Mouse (Mus musculus) cerebellum, postnatal 10 days (tissue): ENCODE data around the gene Dock6.
A peak's percentile ranks its signal among the peaks of the same experiment; 100 is the strongest.
"Not testable (repeated sequence)": the region's sequence is repeated elsewhere in the genome, so short reads cannot be mapped to it uniquely, and the experiment has no call there.

Experiments used
- DNase-seq, 2 experiments: peaks; one replicate each; pipeline ENCODE4 v3.0.0; 2021; ENCODE audit warnings: mixed read lengths in 2 of 2

Dock6 gene

DNA sequence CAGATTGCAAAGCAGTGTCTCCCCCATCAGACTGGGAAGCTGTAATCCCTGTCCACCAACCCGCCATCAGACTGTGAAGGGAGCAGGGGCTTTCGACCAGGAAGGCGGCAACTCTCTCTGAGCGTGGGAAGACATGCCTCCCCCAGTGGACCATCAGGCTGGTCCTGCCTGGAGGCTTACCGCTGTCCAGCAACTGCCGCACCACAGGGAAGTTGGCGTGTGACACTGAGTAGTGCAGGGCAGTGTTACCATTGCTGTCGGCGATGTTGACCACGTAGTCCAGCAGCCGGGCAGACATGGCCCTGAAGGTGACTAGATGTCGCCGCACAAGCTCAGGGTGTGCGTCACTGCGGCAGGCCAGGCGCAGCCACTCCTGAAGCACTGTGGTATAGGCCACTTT is 78.1 kb downstream of the Dock6 start:
- DNase-seq = peak; percentile 49 to 50

DNA sequence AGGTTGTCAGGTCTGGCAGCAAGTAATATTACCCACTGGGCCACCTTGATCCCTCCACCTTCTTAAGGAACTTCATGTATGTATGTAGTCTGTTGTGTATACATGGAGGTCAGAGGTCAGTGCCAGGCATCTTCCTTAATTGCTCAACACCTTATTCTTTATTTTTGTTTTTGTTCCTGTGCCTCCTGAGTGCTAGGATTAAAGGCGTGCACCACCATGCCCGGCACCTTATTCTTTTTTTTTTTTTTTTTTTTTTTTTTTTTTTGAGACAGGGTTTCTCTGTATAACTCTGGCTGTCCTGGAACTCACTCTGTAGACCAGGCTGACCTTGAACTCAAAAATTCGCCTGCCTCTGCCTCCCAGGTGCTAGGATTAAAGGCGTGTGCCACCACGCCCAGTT is 79.0 kb downstream of the Dock6 start:
- not testable (repeated sequence) for DNase-seq

DNA sequence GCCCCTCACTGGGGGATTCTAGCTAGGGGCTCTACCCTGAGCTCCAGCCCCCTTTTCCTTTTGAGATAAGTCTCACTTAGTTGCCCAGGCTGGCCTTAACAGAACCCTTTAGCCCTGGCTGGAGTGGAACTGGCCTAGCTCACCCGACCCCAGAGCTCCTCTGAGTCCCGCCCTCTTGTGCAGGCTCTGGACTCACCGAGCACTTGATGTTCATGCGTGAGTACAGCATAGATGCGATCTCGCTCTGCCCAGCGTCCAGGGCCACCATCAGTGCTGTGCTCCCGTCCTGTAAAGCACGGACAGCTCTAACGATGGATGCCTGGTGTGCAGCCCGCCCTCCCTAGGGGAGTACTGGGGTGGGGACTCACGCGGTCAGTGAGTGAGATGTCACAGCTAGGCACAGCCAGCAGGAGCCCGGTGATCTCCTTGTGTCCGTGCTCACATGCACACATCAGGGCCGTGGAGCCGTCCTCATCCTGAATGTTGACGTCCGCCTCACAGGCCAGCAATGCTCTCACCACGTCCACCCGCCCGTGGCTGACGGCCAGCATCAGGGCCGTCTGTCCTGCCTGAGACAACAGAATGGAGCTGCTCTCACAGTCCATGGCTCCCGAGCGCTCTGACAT is 82.8 kb downstream of the Dock6 start:
- DNase-seq = peak; percentile 58 to 67

DNA sequence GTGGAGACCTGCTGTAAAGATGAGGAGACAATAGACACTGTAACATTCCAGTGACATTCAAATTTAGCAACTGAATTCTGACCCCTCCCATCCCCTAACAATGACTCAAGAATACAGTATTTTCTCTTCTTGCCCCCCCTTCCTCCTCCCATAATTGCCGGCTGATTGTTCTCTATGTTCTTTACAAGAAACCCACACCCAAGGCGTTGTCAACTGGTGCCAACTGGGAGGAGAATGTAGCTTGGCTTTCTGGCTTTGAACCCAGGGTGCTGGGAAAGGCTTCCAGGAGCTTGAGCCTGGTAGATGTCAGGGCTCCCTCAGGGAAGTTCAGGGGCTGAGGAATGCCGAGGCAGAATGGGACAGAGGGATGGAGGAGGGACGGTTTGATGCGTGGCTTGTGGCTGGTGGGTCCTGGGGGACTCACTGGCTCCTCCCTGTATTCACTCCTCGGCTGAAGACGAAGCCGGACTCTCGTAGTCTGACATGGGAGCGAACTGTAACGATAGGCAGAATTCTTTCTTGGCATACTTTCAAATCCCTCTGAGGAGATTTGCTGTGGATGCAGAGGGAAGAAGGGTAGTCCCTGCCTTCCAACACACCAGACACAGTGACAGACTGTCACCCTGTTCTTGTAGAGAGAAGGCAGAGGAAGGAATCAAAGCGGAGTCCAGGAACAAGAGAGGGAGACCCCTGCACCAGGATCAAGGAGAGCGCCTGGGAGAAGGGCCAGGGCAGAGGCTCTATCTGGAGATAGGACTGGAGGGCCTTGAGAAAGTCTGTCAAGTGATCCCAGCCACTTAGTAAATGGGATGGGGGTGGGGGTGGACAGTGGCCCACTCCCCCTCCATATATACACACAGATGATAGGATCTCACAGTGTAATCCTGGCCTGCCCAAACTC is 83.7 kb downstream of the Dock6 start:
- peak; percentile 54 to 64 for DNase-seq

DNA sequence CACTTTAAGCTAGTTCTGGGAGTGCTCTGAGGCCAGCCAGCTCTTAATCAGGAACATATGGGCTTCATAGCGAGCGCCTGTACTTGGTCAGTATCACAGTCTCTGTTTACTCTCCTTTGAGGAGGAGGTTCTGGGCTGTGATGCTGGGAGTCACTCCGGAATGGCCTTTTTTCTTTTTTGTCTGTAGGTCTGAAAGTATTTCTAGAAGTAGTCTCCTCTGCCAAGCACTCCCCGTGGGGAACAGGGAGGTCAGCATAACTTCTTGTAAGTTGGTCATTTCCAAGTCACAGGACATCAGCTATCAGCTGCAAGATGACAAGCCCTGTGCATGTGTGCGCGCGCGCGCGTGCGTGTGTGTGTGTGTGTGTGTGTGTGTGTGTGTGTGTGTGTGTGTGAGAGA is 84.5 kb downstream of the Dock6 start:
- DNase-seq = peak; percentile 48 to 55

DNA sequence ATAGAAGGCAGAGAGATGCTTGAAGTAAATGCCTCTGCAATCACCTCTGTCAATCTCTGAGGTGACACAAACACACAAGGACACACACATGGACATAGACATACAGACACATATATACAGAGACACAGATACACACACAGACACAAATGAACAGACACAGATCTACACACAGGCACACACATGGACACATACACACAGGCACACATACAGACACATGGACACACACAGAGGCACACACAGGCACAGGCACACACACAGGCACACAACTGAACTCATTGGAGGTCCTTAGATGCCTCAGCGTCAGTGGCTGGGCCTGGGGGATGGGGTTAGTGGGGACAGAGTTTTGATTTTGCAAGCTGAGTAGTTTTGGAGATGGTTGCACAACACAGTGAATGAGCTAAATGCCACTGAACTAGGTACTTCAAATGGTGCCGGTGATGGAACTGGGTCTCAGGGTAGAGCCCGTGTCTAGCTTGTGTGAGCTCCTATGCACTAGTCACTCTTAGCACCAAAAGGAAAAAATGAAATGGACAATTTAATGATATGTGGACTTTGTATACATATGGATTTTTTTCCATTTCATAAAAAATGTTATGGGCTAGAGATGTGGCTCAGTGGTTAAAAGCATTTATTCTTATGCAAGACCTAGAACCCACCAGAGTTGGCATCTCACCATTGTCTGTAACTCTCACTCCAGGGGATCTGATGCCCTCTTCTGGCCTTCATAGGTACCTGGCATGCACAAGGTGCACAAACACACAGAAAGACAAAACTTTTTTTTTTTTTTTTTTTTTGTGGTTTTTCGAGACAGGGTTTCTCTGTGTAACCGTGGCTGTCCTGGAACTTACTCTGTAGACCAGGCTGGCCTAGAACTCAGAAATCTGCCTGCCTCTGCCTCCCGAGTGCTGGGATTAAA is 88.1 kb downstream of the Dock6 start:
- DNase-seq = no peak

DNA sequence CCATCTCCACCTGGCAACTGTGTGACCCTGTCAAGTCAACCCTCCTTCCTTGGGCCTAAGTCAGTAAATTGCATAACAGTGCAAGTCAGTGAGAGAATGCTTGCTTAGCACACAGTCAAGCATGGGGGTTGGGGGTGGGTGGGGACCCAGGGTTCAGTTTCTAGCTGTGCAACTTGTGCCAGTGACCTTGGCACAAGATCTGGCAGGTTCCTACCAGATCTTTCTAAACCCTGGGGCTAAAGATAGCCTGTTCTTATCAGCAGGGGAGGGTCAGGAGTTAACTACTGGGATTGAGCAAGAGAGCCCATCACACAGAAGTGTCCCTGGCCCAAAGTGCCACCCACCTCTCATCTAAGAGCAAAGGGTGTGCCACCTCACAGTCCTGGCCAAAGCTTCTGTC is 90.3 kb downstream of the Dock6 start:
- no peak for DNase-seq

DNA sequence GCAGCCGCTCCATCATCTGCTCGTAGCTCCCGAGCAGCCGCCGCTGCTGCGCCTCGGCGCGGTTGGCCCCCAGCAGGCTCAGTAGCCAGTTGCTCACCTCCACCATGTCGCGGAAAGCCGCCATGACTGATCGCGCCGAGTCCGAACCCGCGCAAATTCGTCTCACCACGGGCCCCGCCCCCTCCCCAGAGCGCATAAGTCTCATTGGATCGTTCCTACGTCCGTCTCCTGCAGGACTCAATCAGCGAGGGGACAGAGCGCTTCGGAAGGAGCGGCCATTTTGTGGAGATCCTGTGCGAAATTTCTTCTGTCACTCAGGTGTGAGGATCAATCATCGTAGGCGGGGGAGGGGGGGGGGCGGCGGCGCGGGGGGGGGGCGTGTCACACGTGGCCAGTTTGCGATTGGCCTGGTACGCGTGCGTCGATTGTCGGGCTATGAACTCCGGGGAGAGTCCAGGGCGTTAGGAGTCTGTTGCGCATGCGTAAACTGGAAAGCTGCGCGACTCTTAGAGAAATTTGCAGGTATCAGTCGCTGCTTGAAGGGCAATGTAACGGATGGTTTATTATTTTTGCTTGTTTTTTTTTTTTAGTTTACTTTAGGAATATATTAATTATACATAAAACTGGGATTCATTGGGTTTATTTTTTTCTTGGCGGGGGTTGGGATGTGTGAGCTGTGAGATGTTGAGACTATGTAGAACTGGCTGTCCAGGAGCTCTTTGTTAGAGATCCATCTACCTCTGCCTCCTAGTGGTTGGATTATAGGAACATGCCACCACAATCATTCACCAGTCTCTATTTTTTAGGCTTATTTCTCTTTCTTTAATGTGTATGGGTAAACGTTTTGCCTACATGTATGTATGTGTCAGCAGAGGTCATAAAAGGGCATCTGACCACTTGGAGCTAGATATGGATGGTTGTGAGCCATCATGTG is 92.0 kb downstream of the Dock6 start, which contains the start of gene Spc24:
TSS of gene Spc24 (minus strand) at position 149 of the 934 bp plus-strand sequence.
- DNase-seq = peak; percentile 98 to 99

DNA sequence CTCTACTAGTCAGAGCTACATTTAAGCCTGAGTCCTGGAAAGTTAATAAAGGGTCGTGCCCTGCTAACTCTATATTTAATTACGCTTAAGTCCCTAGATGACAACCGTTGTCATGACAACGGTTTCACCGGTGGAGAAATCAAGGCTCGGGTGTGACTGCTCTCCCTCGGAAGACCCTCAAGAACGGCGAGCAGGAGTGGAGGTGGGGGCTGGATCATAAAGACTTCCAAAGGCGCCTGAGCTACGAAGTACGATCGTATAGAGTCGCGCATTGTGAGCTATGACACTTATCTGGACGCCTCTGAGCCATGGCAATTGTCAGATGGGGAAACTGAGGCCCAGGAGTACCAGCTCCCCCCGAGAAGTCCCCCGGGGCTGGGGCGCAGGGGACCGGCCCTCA is 92.7 kb downstream of the Dock6 start:
- no peak for DNase-seq

DNA sequence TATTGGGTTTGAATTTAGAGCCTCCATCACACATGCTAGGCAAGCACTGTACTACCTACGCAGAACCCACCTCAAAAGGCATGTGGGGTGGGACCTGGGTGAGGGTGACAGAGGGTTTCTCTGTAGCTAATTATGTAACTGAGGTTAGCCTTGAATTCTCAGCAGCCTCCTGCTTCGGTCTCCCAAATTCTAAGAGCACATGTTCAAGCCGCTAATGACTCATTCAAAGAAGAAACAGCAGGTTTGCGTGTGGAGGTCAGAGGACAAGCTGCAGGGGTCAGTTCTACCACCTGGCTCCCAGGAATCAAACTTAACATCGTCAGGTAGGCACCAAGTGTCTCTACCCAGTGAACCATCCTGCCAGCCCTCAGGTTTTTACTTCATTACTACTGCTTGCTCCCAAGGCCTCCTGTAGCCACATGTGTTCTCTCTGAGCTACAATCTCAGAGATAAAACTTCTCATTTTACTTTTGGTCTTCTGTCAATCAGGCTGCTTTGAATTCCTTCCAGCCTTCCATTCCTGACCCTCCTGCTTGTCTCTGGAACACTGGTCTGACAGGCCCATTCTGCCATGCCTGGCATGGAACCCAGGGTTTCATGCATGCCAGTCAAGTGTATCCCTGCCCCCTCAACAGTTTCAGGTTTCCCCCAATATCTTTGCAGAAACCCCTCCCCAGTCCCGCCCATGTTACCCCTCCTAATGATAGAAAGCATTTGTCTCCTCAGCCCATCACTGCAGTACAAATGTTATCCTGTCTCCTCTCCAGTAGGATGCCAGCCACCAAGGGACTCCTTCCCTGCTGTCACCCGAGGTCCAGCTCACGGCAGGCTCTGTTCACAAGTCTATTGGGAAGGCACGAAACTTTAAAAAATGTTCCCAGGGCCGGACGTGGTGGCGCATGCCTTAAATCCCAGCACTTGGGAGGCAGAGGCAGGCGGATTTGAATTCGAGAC is 93.6 kb downstream of the Dock6 start:
- DNase-seq = peak; percentile 54 to 57

DNA sequence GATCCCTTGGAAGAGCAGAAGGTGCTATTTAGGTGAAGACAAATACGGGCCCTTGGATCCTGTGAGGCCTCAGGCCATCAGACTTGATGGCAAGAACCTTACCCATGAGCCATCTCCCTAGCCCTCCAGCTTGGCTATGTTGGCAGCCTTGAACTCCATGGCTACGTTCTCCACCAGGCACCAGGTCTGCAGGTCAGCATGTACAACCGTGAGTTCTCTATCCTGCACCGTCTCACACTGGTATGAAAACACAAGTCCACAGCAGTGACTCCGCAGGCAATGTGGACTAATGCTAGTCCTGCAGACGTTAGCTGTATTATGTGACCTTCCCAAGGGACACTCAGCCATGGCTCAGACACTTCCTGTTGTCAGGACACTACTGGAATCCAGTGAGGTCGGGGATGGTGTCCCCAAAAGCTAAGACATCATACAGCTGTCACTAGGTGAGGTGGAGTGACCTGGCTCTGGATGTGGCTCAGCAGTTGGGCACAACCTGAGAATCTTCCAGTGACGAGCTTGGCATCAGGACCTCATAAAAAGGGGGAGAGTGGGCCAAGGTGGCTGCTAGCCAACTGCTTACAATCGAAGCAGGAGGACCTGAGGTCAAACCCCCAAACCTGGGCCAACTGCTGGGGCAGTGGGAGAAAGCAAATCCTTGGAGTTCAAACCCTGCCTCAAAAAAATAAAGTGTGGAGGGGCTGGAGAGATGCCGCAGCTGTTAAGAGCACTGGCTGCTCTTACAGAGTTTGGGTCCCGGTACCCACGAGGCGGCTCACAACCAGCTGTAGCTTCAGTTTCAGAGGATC is 97.7 kb downstream of the Dock6 start:
- DNase-seq = peak in 1 of 2 experiments; percentile 52

DNA sequence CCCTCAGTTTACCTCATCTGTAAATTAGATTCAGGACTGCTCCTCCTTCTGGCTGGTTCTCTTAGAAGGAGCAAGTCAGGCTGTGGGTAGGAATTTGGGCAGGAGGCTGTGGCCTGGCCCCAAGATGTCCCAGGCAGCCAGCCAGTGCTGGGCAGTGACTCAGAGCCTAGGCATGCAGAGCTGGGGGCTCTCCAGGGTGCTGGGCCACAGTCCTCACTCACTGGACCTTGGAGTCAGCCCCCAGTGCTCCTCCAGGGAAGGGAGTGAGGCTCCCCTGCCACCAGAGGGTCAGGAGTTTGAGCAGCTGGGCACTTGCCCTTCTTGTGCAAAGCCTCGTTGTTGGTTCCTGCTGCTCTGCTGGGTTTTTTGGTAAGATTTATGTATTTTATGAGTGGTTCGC is 98.4 kb downstream of the Dock6 start:
- peak in 1 of 2 experiments; percentile 73 for DNase-seq

DNA sequence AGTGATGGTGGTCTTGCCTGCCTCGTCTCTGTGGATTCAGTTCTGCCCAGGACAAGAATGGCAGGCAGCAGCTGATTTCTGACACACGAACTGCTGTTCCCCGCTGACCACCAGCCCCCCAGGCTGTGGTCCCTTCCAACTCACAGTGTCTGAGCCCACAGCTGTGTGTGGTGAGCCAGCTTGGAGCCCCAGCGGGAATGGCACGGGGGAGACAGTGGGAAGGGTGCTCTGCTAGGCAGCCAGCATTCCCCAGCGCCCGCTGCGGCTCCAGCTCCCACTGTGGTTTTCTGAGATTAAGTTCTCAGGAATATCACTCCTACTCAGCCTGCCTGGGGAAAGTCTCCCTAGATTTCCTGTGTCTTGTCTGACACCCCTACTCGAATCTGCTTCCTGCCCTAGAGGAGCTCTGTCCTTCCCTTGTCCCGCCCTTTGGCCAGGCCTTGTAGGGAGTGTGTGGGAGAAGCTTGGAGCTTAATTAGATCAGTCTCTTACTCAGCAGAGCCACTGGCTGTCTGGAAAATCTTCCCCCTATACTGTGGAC is 100.1 kb downstream of the Dock6 start:
- no peak for DNase-seq

DNA sequence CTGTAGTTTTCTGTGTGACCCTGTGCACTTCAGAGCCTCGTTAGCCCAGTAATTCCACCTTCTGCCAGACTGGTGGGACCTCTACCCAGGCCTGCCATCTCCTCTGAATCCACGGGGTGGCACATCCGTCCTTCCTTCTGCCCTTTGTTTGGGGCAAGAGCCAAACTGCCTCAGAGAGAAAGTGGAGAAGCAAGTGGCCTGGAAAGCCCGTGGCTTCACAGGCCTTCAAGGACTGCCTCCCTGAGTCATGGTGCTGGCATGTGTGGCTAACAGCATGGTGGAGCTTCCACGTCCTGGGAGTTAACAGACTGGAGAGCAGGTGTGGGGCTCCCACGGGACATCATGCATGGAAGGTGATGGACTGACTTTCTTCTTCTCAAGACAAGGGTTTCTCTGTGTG is 101.1 kb downstream of the Dock6 start:
- DNase-seq = peak; percentile 70 to 71

DNA sequence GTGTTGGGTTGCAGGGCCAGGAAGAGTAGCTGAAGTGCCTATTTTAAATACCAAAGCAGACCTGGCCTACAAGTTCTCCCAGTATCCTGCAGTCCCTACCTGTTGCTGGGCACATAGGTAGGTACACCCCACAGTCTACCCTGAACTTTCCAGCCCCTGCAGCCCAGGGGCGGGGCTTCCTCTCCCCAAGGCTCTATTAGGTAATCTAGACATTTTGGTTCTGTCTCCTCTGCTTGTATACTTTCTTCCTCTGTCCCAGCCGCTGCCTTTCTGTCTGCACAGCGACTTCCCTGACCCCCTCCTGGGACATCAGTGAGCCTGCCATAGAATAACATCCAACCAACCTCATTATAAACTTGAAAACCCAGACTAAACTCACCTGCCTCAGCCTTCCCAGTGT is 102.1 kb downstream of the Dock6 start:
- peak in 1 of 2 experiments; percentile 25 for DNase-seq
